Mouse (Mus musculus) mammary gland, adult 2 months (tissue): ENCODE measurements around the gene Fabp2. TPM values are rescaled to one million over a fixed set of nuclear protein-coding genes. Genes with fewer than 3 reads are reported as not detected.

Experiments
- polyA plus RNA-seq: library from polyadenylated mRNA; depleted of rRNA; stranded (reverse); fragments of >200 nt; gene quantifications from 2 replicates; pipeline ENCODE4 v1.2.3, GENCODE M21; 2012; ENCODE audit warnings: low replicate concordance; rRNA removed

Gene Fabp2
- not detected in 2 replicates for polyA plus RNA-seq

DNA sequence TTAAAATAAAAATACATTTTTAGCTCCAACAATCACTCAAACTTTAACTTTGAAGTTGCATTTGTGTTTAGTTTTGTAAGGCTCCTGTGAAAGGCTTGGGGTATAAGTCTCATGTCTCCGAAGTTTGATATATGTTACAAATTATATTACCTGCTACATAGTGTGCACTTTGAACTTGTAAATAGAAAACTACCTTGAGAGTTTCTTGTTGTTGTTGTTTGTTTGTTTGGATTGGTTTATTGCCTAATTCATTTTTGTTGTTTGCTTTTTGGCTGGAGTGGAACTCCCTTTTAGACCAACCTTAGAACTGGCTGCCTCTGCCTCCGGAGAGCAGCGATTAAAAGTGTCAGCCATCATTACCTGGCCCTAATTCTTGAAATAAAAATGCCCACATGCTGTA is at the start of gene Fabp2:
TSS of gene Fabp2 (plus strand) at position 301 of the 400 bp plus-strand sequence.

DNA sequence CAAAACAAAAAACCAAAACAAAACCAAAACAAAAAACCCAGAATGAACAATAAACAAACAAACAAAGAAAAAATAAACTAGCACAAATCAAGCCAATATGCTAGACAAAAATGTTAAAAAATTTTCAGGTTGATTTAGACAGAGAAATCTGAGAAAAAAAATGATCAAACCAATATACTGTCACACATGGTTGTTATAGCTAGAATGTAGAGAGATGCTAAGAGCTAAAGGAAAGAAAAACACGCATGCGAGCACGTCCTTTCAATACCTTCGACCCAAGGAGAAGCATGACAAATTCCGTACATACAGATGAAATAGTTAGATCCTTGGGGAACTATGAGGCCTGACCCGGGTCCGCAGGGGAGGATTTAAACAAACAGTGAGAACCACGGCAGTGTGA is 24.4 kb downstream of the Fabp2 start, which contains the start of gene Gm10959:
TSS of gene Gm10959 (minus strand) at position 101 of the 400 bp plus-strand sequence.

GRCm38 (mm10) chr3:122924009-122924914 is 29.4 kb downstream of the Fabp2 start, which contains the start of gene 1810037I17Rik:
1810037I17Rik (plus strand) TSS chr3:122924203.

Other genes with a start within 250 kb of the Fabp2 start
- gene Pde5a, start 166.1 kb upstream of the Fabp2 start, polyA plus RNA-seq, result 1.1 and 1.9 TPM in 2 replicates
- gene Gm10959, start 24.3 kb downstream of the Fabp2 start, polyA plus RNA-seq, result not detected in 2 replicates
- 28.1 and 35.0 TPM in 2 replicates for gene 1810037I17Rik, start 29.1 kb downstream of the Fabp2 start, polyA plus RNA-seq
- 1.9 and 5.6 TPM in 2 replicates for gene Usp53, start 89.4 kb downstream of the Fabp2 start, polyA plus RNA-seq
- gene Myoz2, start 139.9 kb downstream of the Fabp2 start, polyA plus RNA-seq, result 6.3 TPM in 1 of 2 replicates, not detected in the other